Mouse (Mus musculus) C2C12 (cell line): ENCODE measurements around the gene Ankrd13b.
A peak's percentile ranks its signal among the peaks of the same experiment; 100 is the strongest.

ENCODE experiments used
- CEBPB ChIP-seq: IDR thresholded peaks from one replicate; pipeline ENCODE4 v1.6.1; 2011; ENCODE audit warnings: low read depth, mild to moderate bottlenecking, control low read depth, moderate library complexity
- CTCF ChIP-seq: IDR thresholded peaks from one replicate; pipeline ENCODE4 v1.5.1; 2011; ENCODE audit not compliant: control insufficient read depth, insufficient read depth, insufficient read length
- MAX ChIP-seq: IDR thresholded peaks from one replicate; pipeline ENCODE4 v1.6.1; 2011; ENCODE audit warnings: mild to moderate bottlenecking, control low read depth
- MYOG ChIP-seq: IDR thresholded peaks from one replicate; pipeline ENCODE4 v1.6.1; 2011; ENCODE audit not compliant: control insufficient read depth, insufficient read length; ENCODE audit errors: extremely low read depth
- USF1 ChIP-seq: IDR thresholded peaks from one replicate; pipeline ENCODE4 v1.6.1; 2011; ENCODE audit warnings: low read depth, mild to moderate bottlenecking, control low read depth, moderate library complexity

GRCm38 (mm10) chr11:77525804-77526486 lies 36.5 kb upstream of the Ankrd13b start:
- no peak for TF ChIP-seq CTCF
- TF ChIP-seq CEBPB = no peak
- peak; percentile 55 for TF ChIP-seq MAX
- TF ChIP-seq MYOG = no peak
- TF ChIP-seq USF1 = no peak
